Mouse (Mus musculus) hindbrain, embryonic 12.5 days (tissue): Measurements from ENCODE around the gene Slc5a3. TPM values are rescaled to one million over a fixed set of nuclear protein-coding genes. Genes with fewer than 3 reads are reported as not detected.

Source experiments
- ATAC-seq: fragments of 200-750 bp; cut with Nextera tagmentation; 2 replicates; pipeline ENCODE4 v1.8.0; 2017; ENCODE audit warnings: moderate TSS enrichment; ENCODE audit not compliant: low FRiP score
- H3K27ac ChIP-seq: fragments of 300-500 bp; sonication (generic); 2 replicates; pipeline ENCODE4 v1.5.1; 2016; ENCODE audit warnings: mild to moderate bottlenecking
- H3K27me3 ChIP-seq: fragments of 300-500 bp; sonication (generic); 2 replicates; pipeline ENCODE4 v1.6.1; 2016; ENCODE audit warnings: mild to moderate bottlenecking
- H3K36me3 ChIP-seq: fragments of 300-500 bp; sonication (generic); 2 replicates; pipeline ENCODE4 v1.6.1; 2016; ENCODE audit warnings: mild to moderate bottlenecking
- H3K4me1 ChIP-seq: fragments of 300-500 bp; sonication (generic); 2 replicates; pipeline ENCODE4 v1.6.1; 2016
- H3K4me2 ChIP-seq: fragments of 300-500 bp; sonication (generic); replicated peaks from 2 replicates; pipeline ENCODE4 v1.6.1; 2016; ENCODE audit warnings: mild to moderate bottlenecking
- H3K4me3 ChIP-seq: fragments of 300-500 bp; sonication (generic); 2 replicates; pipeline ENCODE4 v1.5.1; 2016; ENCODE audit warnings: mild to moderate bottlenecking
- H3K9ac ChIP-seq: fragments of 300-500 bp; sonication (generic); 2 replicates; pipeline ENCODE4 v1.6.1; 2016; ENCODE audit warnings: mild to moderate bottlenecking, moderate library complexity
- H3K9me3 ChIP-seq: fragments of 300-500 bp; sonication (generic); replicated peaks from 2 replicates; pipeline ENCODE4 v1.6.1; 2016; ENCODE audit warnings: mild to moderate bottlenecking
- WGBS: fragments of 180-500 bp; shearing (Covaris S2); methylation state at CpG from one replicate; pipeline ENCODE4 v1.1.7; 2016; 5-methylcytosine and 5-hydroxymethylcytosine counted together
- polyA plus RNA-seq: library from polyadenylated mRNA; unstranded; fragments of >200 nt; fragmentation: Nextera tagmentation; extraction: Ambion mirVana; gene quantifications from 2 replicates; pipeline ENCODE4 v1.2.1, GENCODE M21; 2016

Slc5a3 gene
- polyA plus RNA-seq, 1 experiment from 2014 or later: 20.3 TPM

DNA sequence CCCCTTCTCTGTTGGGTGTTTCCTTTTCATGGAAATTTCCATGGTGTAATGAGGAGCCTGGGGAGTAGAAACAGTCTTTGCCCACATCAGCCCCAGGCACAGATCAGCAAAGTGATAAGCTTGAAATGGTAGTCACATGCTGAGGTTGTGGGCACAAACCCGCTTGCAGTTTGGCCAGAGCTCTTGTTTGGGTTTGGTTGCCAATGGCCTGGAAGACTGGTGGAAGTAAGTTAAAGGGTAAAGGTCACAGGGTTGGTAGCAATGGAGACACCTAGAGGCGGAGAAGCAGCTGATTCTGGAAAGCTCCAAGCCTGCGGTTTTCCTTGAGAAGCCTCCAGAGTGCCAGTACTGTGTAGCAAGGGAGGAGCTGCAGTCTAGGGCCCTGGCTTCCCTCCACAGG is 47.5 kb downstream of the Slc5a3 start:
- Histone ChIP-seq H3K9ac (no peak overlapping the region), H3K4me2 (no peak overlapping the region), H3K27ac (no peak overlapping the region), H3K36me3 (no peaks in the 10 kb centered on the region), H3K4me1 (peaks cover 12% of the 10 kb centered on the region), H3K4me3 (no peak overlapping the region), H3K9me3 (no peaks in the 10 kb centered on the region), H3K27me3 (no peaks in the 10 kb centered on the region)
- WGBS: 82% methylated on average over 3 of the region's 3 CpGs
- no peak for ATAC-seq

DNA sequence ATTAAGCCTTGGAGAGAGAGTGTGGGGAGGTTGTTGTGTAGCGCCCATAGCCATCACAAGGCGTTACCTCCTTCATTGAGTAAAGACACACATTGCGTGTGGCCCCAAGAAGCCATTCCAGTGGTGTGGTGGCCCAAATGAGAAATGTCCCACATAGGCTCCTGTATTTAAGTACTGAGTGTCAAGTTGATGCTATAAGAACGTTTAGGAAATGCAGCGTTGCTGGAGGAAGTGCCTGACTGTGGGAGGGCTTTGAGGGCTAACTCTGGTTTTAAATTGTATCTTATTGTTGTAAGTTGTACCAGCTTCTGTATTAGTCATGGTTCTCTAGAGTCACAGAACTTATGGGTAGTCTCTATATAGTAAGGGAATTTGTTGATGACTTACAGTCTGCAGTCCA is 49.2 kb downstream of the Slc5a3 start:
- ATAC-seq: no peak
- Histone ChIP-seq H3K4me2 (no peak overlapping the region), H3K27me3 (no peaks in the 10 kb centered on the region)

DNA sequence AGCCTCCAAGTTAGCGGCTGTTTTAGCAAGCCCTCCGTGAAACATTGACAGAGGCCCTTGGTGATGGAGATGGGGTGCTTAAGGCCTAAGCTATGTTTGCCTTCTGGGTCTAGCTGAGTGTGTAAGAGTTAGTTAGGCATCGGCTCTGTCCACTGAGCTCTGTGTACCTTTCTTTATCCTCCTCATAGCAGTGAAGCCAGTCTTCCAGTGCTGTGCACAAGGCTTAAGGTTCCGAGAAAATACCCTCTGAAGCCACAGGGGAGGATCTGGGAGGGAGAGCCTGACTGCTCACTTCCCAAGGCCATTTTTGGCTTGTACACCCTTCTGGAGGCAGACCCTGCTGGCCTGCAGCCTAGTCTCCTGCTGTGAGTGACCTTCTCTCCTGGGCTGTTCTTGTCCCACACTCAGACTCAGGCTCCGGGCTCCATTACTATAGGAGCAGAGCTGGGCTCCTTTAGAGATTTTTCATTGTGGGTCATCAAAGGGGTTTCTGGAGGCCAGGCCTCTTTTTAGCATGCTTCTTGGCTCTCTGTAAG is 56.7 kb downstream of the Slc5a3 start:
- Histone ChIP-seq H3K27ac (peak overlapping the region; percentile 64), H3K4me3 (no peak overlapping the region), H3K9ac (no peak overlapping the region), H3K36me3 (peaks cover 13% of the 10 kb centered on the region), H3K9me3 (no peaks in the 10 kb centered on the region), H3K4me2 (no peak overlapping the region), H3K4me1 (peaks cover 38% of the 10 kb centered on the region), H3K27me3 (no peaks in the 10 kb centered on the region)
- WGBS: 74% methylated on average over 5 of the region's 5 CpGs
- ATAC-seq: no peak

More for the DNA sequence above, 49.2 kb downstream of the Slc5a3 start:
- no peak overlapping the region for H3K4me3 ChIP-seq
- H3K4me1 ChIP-seq: peaks cover 10% of the 10 kb centered on the region
- H3K27ac ChIP-seq: no peak overlapping the region
- no peaks in the 10 kb centered on the region for H3K9me3 ChIP-seq
- WGBS: 88% methylated on average over 5 of the region's 5 CpGs
- peaks cover 6% of the 10 kb centered on the region for H3K36me3 ChIP-seq
- no peak overlapping the region for H3K9ac ChIP-seq

GRCm38 (mm10) chr16:92115611-92116421 is 57.7 kb downstream of the Slc5a3 start:
- Histone ChIP-seq H3K4me3 (0 out of 2 replicates have a peak overlapping the region, but pooled peaks have one; percentile 1), H3K27me3 (no peaks in the 10 kb centered on the region), H3K4me1 (peaks cover 34% of the 10 kb centered on the region), H3K36me3 (peaks cover 13% of the 10 kb centered on the region), H3K9ac (peak overlapping the region; percentile 2; the same call in 1 of the 2 replicates), H3K4me2 (peak overlapping the region; percentile 35), H3K9me3 (no peaks in the 10 kb centered on the region), H3K27ac (peak overlapping the region; percentile 64)
- 23% methylated on average over 20 of the region's 20 CpGs for WGBS
- ATAC-seq: peak; percentile 67

- Histone ChIP-seq H3K27me3 (no peaks in the 10 kb centered on the region), H3K9me3 (no peaks in the 10 kb centered on the region), H3K4me3 (no peak overlapping the region), H3K4me2 (no peak overlapping the region), H3K9ac (no peak overlapping the region), H3K36me3 (peaks cover 5% of the 10 kb centered on the region), H3K4me1 (peaks cover 34% of the 10 kb centered on the region), H3K27ac (no peak overlapping the region)
- ATAC-seq: no peak
- WGBS: 72% methylated on average over 9 of the region's 9 CpGs
These were observed 59.5 kb downstream of the Slc5a3 start for GRCm38 (mm10) chr16:92117337-92118209.

DNA sequence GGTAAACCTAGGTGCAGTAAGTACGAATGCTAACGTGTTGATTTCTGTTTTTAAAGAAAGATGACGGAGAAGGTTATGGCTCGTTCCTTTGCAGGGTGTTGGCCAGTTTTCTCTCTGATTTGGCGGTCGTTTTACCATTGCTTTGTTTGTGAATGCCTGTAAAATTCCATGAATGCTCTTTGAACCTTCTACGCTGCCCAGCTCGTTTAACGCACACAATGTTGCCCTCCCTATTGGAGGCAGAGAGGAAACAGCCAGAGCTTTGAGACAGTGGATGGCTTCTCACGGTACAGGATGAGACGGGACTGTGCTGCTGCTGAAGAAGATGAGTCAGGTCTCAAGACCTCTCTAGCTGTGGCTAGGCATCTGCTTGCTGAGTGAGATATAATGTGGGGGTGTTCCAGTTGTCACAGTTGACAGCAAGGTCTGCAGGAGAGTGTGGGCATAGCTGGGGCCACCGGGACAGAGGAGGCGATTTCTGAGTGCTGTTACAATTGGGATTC is 60.9 kb downstream of the Slc5a3 start:
- Histone ChIP-seq H3K27ac (no peak overlapping the region), H3K4me2 (no peak overlapping the region), H3K4me3 (no peak overlapping the region), H3K9ac (no peak overlapping the region), H3K27me3 (no peaks in the 10 kb centered on the region), H3K36me3 (no peaks in the 10 kb centered on the region), H3K4me1 (peaks cover 34% of the 10 kb centered on the region), H3K9me3 (peaks cover 3% of the 10 kb centered on the region; the same call in 1 of the 2 replicates)
- 61% methylated on average over 13 of the region's 13 CpGs for WGBS
- no peak for ATAC-seq

- no peak overlapping the region for H3K9ac ChIP-seq
- H3K27ac ChIP-seq: peak overlapping the region; percentile 35; the same call in 1 of the 2 replicates
- H3K4me2 ChIP-seq: no peak overlapping the region
- 76% methylated on average over 17 of the region's 17 CpGs for WGBS
- ATAC-seq: no peak
- H3K9me3 ChIP-seq: peaks cover 10% of the 10 kb centered on the region; the same call in 1 of the 2 replicates
- H3K4me3 ChIP-seq: no peak overlapping the region
- no peaks in the 10 kb centered on the region for H3K27me3 ChIP-seq
- H3K4me1 ChIP-seq: peaks cover 18% of the 10 kb centered on the region
- no peaks in the 10 kb centered on the region for H3K36me3 ChIP-seq
These were observed 62.9 kb downstream of the Slc5a3 start for GRCm38 (mm10) chr16:92120899-92121531.

- H3K4me2 ChIP-seq: no peak overlapping the region
- peaks cover 10% of the 10 kb centered on the region; the same call in 1 of the 2 replicates for H3K9me3 ChIP-seq
- ATAC-seq: no peak
- 48% methylated on average over 4 of the region's 4 CpGs for WGBS
- no peaks in the 10 kb centered on the region for H3K36me3 ChIP-seq
- no peaks in the 10 kb centered on the region for H3K27me3 ChIP-seq
- H3K4me1 ChIP-seq: no peaks in the 10 kb centered on the region
- no peak overlapping the region for H3K27ac ChIP-seq
- H3K4me3 ChIP-seq: no peak overlapping the region
- H3K9ac ChIP-seq: no peak overlapping the region
These were observed 69.1 kb downstream of the Slc5a3 start for GRCm38 (mm10) chr16:92127226-92127625.

GRCm38 (mm10) chr16:92127666-92128065 is 69.5 kb downstream of the Slc5a3 start:
- Histone ChIP-seq H3K27me3 (no peaks in the 10 kb centered on the region), H3K9me3 (peaks cover 10% of the 10 kb centered on the region; the same call in 1 of the 2 replicates), H3K36me3 (no peaks in the 10 kb centered on the region), H3K4me1 (no peaks in the 10 kb centered on the region), H3K4me2 (no peak overlapping the region), H3K27ac (no peak overlapping the region), H3K9ac (no peak overlapping the region), H3K4me3 (no peak overlapping the region)
- ATAC-seq: no peak
- 87% methylated on average over 5 of the region's 5 CpGs for WGBS

DNA sequence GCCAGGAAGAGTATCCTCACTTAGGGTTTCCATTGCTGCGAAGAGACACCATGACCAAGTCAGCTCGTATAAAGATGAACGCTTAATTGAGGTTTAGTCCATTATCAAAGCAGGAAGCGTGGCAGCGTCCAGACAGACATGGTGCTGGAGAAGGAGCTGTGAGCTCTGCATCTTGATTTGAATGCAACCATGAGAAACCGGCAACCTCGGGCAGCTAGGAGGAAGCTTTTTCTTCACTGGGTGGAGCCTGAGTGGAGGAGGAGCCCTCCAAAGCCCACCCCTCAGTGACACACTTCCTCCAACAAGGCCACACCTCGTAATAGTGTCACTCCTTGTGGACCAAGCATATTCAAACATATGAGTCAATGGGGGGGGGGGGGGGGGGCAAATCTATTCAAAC is 71.7 kb downstream of the Slc5a3 start:
- WGBS: 96% methylated on average over 8 of the region's 8 CpGs

GRCm38 (mm10) chr16:92132511-92132910 is 74.4 kb downstream of the Slc5a3 start:
- Histone ChIP-seq H3K27ac (no peak overlapping the region), H3K27me3 (no peaks in the 10 kb centered on the region), H3K9ac (no peak overlapping the region), H3K4me3 (no peak overlapping the region), H3K4me1 (0 out of 2 replicates have a peak, but pooled peaks cover 4% of the 10 kb centered on the region), H3K36me3 (no peaks in the 10 kb centered on the region), H3K9me3 (no peaks in the 10 kb centered on the region), H3K4me2 (no peak overlapping the region)
- WGBS: 88% methylated on average over 4 of the region's 4 CpGs
- ATAC-seq: no peak

More for the DNA sequence above, 71.7 kb downstream of the Slc5a3 start:
- Histone ChIP-seq H3K27me3 (no peaks in the 10 kb centered on the region), H3K36me3 (no peaks in the 10 kb centered on the region), H3K4me3 (no peak overlapping the region), H3K27ac (no peak overlapping the region), H3K9ac (no peak overlapping the region), H3K4me2 (no peak overlapping the region), H3K9me3 (no peaks in the 10 kb centered on the region), H3K4me1 (no peaks in the 10 kb centered on the region)
- no peak for ATAC-seq
